Mouse (Mus musculus): ENCODE results near the gene Pklr. TPM values are rescaled to one million over a fixed set of nuclear protein-coding genes. Genes with fewer than 3 reads are reported as not detected.
"Not testable (repeated sequence)": the region's sequence is repeated elsewhere in the genome, so short reads cannot be mapped to it uniquely, and the experiment has no call there.

Pklr gene
- polyA plus RNA-seq, 1 experiment from 2014 or later = not detected

DNA sequence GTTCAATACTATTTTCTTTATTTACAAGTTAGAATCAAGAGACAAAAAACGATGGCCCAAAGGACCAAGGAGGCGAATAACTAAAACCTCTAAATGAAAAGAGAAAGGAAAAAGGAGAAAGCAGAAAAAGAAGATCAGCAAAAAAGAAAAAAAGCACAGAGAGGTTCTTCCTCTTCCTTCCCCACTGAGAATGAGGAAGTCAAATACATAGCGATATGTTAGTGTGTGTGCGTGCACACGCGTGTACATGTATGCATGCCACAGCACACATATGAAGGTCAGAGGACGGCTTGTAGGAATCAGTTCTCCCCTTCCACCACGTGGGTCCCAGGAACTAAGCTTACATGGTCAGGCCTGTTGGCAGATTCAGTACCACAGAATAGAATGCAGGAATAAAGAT lies 21.0 kb downstream of the Pklr start:
- H3K36me3 ChIP-seq = peaks cover 8% of the 10 kb centered on the region
- H3K4me2 ChIP-seq (replicated peaks) = no peak overlapping the region
- no peak overlapping the region for H3K27ac ChIP-seq
- H3K4me3 ChIP-seq (replicated peaks) = no peak overlapping the region
- ATAC-seq = no peak
- H3K9me3 ChIP-seq = no peaks in the 10 kb centered on the region
- peaks cover 24% of the 10 kb centered on the region for H3K4me1 ChIP-seq (replicated peaks)
- no peak overlapping the region for H3K9ac ChIP-seq (replicated peaks)
- 90% methylated on average over 8 of the region's 8 CpGs for WGBS
- H3K27me3 ChIP-seq = 0 out of 2 replicates have a peak, but pooled peaks cover 4% of the 10 kb centered on the region

DNA sequence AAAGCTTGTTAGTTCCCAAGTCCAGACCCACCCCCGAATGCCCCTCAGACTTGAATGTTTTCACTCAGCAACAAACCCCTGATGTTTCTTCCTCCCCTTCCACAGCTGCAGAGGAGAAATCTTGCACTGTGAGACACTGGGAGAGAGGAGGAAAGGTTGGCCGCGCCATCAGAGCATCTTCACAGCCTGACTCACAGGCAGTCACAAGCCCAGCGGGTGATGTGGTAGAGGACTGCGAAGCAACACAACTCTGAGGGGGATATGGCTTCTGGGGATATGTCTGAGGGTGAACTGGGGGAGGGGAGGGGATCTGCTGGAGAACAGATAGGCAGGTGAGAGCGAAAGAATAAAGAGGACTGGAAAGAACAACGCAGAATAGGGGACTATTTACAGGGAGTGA lies 22.7 kb downstream of the Pklr start:
- H3K9me3 ChIP-seq = no peaks in the 10 kb centered on the region
- H3K27me3 ChIP-seq = 0 out of 2 replicates have a peak, but pooled peaks cover 4% of the 10 kb centered on the region
- H3K4me3 ChIP-seq (replicated peaks) = peak overlapping the region; percentile 88
- peak overlapping the region; percentile 44 for H3K27ac ChIP-seq
- H3K4me2 ChIP-seq (replicated peaks) = peak overlapping the region; percentile 92
- ATAC-seq = no peak
- H3K4me1 ChIP-seq (replicated peaks) = peaks cover 25% of the 10 kb centered on the region
- peak overlapping the region; percentile 90 for H3K9ac ChIP-seq (replicated peaks)
- 21% methylated on average over 7 of the region's 7 CpGs for WGBS
- H3K36me3 ChIP-seq = no peaks in the 10 kb centered on the region

DNA sequence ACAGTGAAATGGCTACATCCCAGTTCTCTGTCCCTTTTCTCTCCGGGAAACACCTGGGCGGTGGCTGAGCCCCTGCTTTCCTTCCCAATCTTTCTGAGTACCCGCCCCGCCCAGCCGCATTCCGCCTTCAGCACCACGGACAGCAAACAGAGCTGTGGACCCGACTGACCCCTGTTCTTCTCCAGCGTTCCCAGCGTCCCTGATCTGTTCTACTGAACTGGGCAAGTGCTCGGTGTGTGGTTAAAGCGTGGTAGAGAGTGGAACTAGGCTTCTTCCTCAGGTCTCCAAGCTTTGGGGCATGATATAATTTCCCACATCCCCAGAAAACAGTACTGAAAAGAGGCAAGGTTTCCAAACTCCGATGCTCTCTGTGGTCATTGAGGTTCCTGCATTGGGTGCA lies 23.3 kb downstream of the Pklr start:
- Histone ChIP-seq H3K4me2 (replicated peaks) (peak overlapping the region; percentile 92), H3K27ac (peak overlapping the region; percentile 56; the same call in 1 of the 2 replicates), H3K4me1 (replicated peaks) (peaks cover 30% of the 10 kb centered on the region), H3K27me3 (0 out of 2 replicates have a peak, but pooled peaks cover 4% of the 10 kb centered on the region), H3K9ac (replicated peaks) (peak overlapping the region; percentile 90), H3K36me3 (no peaks in the 10 kb centered on the region), H3K9me3 (no peaks in the 10 kb centered on the region), H3K4me3 (replicated peaks) (peak overlapping the region; percentile 88)
- 2% methylated on average over 13 of the region's 13 CpGs for WGBS
- peak; percentile 25 for ATAC-seq

DNA sequence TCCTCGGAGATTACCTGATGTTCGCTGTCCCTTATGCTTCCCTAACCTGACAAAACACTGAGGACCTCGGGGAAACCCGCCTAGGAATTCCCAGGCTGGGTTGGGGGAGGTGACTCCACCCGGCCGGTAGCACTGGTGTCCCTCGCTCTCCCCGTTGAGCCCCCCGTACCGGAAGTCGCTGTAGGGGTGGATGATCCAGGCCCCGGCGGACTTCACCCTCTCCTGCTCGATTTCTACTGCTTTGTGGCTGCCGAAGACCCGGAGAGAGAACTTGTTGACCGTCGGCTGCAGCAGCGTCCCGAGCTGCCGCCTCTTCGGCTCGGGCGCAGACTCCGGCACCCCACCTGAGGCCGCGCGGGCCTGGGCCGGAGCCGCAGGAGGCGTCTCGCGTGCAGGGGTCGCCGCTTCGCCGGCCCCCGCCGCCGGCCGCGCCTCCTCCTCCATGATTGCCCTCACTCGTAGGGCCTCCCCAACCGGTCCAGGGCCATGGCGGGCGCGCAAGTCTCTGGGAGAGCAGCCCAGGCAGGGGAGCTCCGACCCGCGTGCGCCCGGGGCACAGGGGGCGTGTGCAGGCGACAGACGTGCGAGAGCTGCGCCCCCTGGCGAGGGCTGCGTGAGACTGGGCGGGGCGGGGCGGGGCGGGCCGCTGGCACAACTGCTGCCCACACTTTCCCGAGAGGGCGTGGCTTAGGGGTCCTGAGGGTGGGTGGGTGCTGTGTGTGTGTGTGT lies 23.8 kb downstream of the Pklr start, which contains the start of gene Hcn3:
Hcn3 (minus strand) TSS at position 581 of the 729 bp plus-strand sequence.
- Histone ChIP-seq H3K4me1 (replicated peaks) (peaks cover 32% of the 10 kb centered on the region), H3K36me3 (no peaks in the 10 kb centered on the region), H3K9me3 (no peaks in the 10 kb centered on the region), H3K4me3 (replicated peaks) (peak within 1 kb of the TSS; percentile 88), H3K27me3 (0 out of 2 replicates have a peak, but pooled peaks cover 4% of the 10 kb centered on the region), H3K9ac (replicated peaks) (peak within 1 kb of the TSS; percentile 90), H3K27ac (peak within 1 kb of the TSS; percentile 56), H3K4me2 (replicated peaks) (peak within 1 kb of the TSS; percentile 92)
- WGBS = under 1% methylated on average over 47 of the region's 66 CpGs
- ATAC-seq = peak; percentile 86

DNA sequence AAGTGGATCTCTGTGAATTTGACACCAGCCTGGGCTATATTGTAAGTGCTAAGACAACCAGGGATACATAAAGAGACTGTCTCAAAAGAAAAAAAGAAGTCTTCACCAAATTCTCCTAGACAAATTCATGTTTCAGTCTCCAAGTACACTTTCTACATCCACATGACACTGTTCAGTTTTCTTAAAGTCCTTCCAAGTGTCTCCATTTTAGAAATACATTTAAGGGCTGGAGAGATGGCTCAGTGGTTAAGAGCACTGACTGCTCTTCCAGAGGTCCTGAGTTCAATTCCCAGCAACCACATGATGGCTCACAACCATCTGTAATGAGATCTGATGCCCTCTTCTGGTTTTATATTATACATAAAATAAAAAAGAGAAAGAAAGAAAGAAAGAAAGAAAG lies 25.3 kb downstream of the Pklr start:
- H3K4me2 ChIP-seq (replicated peaks); H3K4me3 ChIP-seq (replicated peaks); H3K27me3 ChIP-seq; H3K36me3 ChIP-seq; H3K9me3 ChIP-seq; H3K27ac ChIP-seq; ATAC-seq; H3K9ac ChIP-seq (replicated peaks): not testable (repeated sequence)
- peaks cover 43% of the 10 kb centered on the region for H3K4me1 ChIP-seq (replicated peaks)

DNA sequence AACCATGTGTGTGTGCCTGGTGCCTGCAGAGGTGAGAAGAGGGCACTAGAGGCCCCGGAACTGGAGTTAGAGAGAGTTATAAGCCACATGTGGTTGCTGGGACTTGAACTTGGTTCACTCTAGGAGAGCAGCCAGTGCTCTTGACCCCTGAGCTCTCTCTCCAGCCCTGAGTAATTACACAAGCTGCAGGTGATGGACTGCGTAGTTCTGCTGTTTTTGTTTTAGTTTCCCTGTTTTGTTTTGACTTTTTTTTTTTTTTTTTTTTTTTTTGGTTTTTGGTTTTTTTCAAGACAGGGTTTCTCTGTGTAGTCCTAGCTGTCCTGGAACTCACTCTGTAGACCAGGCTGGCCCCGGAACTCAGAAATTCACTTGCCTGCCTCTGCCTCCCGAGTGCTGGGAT lies 25.8 kb downstream of the Pklr start:
- H3K27ac ChIP-seq = no peak overlapping the region
- no peak overlapping the region for H3K4me2 ChIP-seq (replicated peaks)
- no peak for ATAC-seq
- 89% methylated on average over 4 of the region's 4 CpGs for WGBS
- H3K27me3 ChIP-seq = 0 out of 2 replicates have a peak, but pooled peaks cover 4% of the 10 kb centered on the region
- H3K9me3 ChIP-seq = no peaks in the 10 kb centered on the region
- no peak overlapping the region for H3K4me3 ChIP-seq (replicated peaks)
- H3K4me1 ChIP-seq (replicated peaks) = peaks cover 48% of the 10 kb centered on the region
- no peak overlapping the region for H3K9ac ChIP-seq (replicated peaks)
- peaks cover under 1% of the 10 kb centered on the region; the same call in 1 of the 2 replicates for H3K36me3 ChIP-seq

DNA sequence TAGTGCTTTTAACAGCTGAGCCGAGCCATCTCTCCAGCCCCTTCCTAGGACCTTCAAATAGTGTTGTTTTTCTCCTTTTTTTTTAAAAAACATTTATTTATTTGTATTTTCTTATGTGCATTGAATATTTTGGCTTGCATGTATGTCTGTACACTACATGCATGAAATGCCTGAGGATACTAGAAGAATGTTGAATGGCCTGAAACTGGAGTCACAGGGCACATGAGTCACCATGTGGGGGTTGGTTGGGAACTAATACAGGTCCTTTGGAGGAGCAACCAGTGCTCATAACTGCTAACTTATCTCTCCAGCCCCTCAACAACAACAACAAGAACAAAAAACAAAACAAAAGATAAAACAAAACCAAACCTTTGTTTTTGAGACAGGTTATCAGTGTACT lies 27.2 kb downstream of the Pklr start:
- Histone ChIP-seq H3K9ac (replicated peaks) (no peak overlapping the region), H3K4me1 (replicated peaks) (peaks cover 43% of the 10 kb centered on the region), H3K27ac (no peak overlapping the region), H3K36me3 (peaks cover 11% of the 10 kb centered on the region), H3K4me2 (replicated peaks) (no peak overlapping the region), H3K27me3 (0 out of 2 replicates have a peak, but pooled peaks cover under 1% of the 10 kb centered on the region), H3K9me3 (no peaks in the 10 kb centered on the region), H3K4me3 (replicated peaks) (no peak overlapping the region)
- no peak for ATAC-seq
- 84% methylated on average over 1 of the region's 1 CpGs for WGBS

DNA sequence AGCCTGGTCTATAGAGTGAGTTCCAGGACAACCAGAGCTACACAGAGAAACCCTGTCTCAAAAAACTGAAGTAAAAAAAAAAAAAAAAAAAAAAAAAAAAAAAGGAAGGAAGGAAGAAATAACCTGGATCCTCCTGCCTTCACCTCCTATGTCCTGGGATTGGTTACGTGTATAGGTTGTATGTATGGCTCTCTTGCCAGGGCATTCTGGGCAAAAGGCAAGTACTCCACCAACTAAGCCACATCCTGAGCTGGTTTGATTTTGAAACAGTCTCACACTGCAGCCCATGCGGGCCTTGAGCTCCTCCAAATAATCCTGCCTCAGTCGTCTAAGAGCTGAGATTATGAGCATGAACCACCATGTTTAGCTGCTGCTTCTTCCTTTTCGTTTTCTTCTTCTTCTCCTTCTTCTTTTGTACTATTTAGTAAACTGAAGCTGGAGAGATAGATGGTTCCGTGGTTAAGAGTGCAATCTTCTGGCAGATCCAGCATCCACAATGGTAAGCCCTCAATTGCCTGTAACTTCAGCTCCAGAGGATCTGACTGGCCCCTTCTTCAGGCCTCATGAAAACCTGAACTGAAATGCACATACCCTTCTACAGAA lies 27.8 kb downstream of the Pklr start:
- Histone ChIP-seq H3K27ac (no peak overlapping the region), H3K9me3 (no peaks in the 10 kb centered on the region), H3K27me3 (no peaks in the 10 kb centered on the region), H3K4me1 (replicated peaks) (peaks cover 37% of the 10 kb centered on the region), H3K9ac (replicated peaks) (peak overlapping the region; percentile 94), H3K4me3 (replicated peaks) (peak overlapping the region; percentile 91), H3K4me2 (replicated peaks) (peak overlapping the region; percentile 80), H3K36me3 (peaks cover 17% of the 10 kb centered on the region)
- WGBS = 76% methylated on average over 5 of the region's 5 CpGs
- ATAC-seq = no peak

DNA sequence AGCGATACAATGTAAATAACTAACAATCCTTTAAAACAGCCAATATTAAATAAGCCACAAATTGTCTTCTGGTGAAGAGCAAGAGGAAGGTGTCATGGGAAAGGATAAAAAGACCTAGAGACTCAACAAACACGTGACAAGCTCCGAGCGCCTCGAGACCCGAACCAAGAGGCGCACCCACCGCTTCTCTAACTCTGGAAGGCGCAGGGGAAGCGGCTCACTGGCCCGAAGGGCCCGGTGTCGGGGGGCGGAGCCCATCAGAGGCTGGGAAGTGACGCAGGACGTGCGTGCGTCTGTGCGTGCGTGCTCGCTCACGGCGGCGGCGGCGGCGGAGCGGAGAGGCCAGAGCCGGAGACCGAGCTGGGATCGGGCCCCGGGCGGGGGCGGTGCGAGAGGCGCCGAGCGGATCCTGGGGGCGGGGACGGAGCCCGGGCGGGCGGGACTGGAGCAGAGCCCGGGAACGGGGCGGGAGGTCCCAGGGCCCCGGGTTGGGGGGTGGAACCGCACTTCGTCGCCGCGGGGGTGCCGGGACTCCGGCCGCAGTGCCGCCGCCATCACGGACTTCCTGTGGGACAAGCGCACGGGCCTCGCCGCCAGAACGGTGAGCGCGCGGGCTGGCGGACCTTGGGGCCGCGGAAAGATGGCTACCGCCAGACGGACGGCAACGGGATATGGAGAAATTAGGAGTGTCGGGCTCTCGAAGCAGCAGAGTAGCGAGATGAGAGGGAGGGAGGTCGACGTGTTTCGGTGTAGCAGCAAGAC lies 28.7 kb downstream of the Pklr start, which contains the start of gene Clk2:
Clk2 (plus strand) TSS at position 290 of the 762 bp plus-strand sequence.
- H3K36me3 ChIP-seq = peaks cover 27% of the 10 kb centered on the region
- H3K4me3 ChIP-seq (replicated peaks) = peak within 1 kb of the TSS; percentile 91
- peaks cover 28% of the 10 kb centered on the region for H3K4me1 ChIP-seq (replicated peaks)
- no peaks in the 10 kb centered on the region for H3K27me3 ChIP-seq
- peak within 1 kb of the TSS; percentile 93 for H3K27ac ChIP-seq
- ATAC-seq = peak; percentile 97
- H3K4me2 ChIP-seq (replicated peaks) = peak within 1 kb of the TSS; percentile 80
- WGBS = under 1% methylated on average over 68 of the region's 79 CpGs
- no peaks in the 10 kb centered on the region for H3K9me3 ChIP-seq
- peak within 1 kb of the TSS; percentile 94 for H3K9ac ChIP-seq (replicated peaks)

DNA sequence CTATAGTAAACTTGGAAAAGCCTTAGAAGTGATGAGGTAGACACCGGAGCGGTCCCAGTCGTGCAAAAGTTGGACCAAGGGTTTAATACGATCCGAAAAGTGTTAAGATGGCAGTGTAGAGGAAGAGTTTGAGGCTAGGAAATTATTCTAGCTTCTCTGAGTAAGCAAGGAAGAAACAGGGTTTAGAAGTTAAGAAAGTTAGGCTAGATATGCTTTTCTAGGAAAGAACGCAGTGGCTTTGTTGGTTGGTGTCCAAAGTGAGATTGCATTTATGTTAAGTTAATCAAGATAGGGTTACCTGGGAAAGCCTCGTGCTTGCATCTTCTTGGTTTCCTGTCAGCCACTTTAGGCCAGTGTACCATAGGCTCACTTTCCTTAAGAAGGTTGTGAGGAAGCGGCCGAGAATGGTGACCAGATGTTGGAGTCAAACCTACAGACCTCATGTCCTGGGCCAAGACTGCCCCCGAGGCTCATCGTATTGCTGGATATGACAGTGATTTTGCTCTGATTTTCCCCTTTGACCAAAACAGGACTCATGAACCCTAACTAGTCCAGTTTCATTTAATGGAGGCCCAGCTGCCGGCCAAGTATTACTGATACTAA lies 29.4 kb downstream of the Pklr start:
- Histone ChIP-seq H3K9me3 (no peaks in the 10 kb centered on the region), H3K36me3 (peaks cover 33% of the 10 kb centered on the region), H3K27me3 (no peaks in the 10 kb centered on the region), H3K4me2 (replicated peaks) (peak overlapping the region; percentile 80), H3K27ac (peak overlapping the region; percentile 93), H3K9ac (replicated peaks) (peak overlapping the region; percentile 94), H3K4me3 (replicated peaks) (peak overlapping the region; percentile 91), H3K4me1 (replicated peaks) (peaks cover 27% of the 10 kb centered on the region)
- 32% methylated on average over 12 of the region's 12 CpGs for WGBS
- no peak for ATAC-seq

DNA sequence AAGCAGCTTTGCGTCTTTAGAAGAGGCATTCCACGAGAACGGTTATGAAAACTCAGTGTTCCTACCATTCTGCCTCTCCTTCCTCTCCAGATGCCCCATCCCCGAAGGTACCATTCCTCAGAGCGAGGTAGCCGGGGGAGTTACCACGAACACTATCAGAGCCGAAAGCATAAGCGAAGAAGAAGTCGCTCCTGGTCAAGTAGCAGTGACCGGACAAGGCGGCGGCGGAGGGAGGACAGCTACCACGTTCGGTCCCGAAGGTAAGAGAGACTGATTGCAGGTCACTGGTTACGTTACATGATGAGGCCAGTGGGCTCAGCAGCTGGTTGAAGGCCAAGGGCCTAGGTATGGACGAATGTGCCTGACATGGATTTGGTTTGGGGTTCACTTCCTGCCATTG lies 31.0 kb downstream of the Pklr start:
- H3K36me3 ChIP-seq = peaks cover 48% of the 10 kb centered on the region

More for the DNA sequence above, 31.0 kb downstream of the Pklr start:
- Histone ChIP-seq H3K4me2 (replicated peaks) (no peak overlapping the region), H3K4me3 (replicated peaks) (no peak overlapping the region), H3K9me3 (no peaks in the 10 kb centered on the region), H3K27ac (no peak overlapping the region), H3K27me3 (no peaks in the 10 kb centered on the region), H3K9ac (replicated peaks) (no peak overlapping the region), H3K4me1 (replicated peaks) (peaks cover 27% of the 10 kb centered on the region)
- no peak for ATAC-seq
- WGBS = 95% methylated on average over 19 of the region's 19 CpGs

Data from midbrain, embryonic 13.5 days (tissue).